Mouse (Mus musculus) embryonic facial prominence, embryonic 13.5 days (tissue): Measurements from ENCODE around the gene Ifitm10. TPM values are rescaled to one million over a fixed set of nuclear protein-coding genes. Genes with fewer than 3 reads are reported as not detected.
A peak's percentile ranks its signal among the peaks of the same experiment; 100 is the strongest.
"Not testable (repeated sequence)": the region's sequence is repeated elsewhere in the genome, so short reads cannot be mapped to it uniquely, and the experiment has no call there.

ENCODE experiments used
- ATAC-seq: fragments of 200-750 bp; cut with Nextera tagmentation; 2 replicates; pipeline ENCODE4 v1.8.0; 2017; ENCODE audit warnings: low read depth; ENCODE audit not compliant: insufficient number of reproducible peaks, insufficient read depth, low FRiP score, low TSS enrichment
- H3K27ac ChIP-seq: fragments of 300-500 bp; sonication (generic); 2 replicates; pipeline ENCODE4 v1.5.1; 2015; ENCODE audit warnings: moderate library complexity, mild to moderate bottlenecking, inconsistent platforms
- H3K27me3 ChIP-seq: fragments of 300-500 bp; sonication (generic); 2 replicates; pipeline ENCODE4 v1.6.1; 2015; ENCODE audit warnings: mild to moderate bottlenecking, inconsistent platforms
- H3K36me3 ChIP-seq: fragments of 300-500 bp; sonication (generic); 2 replicates; pipeline ENCODE4 v1.6.1; 2015; ENCODE audit warnings: mild to moderate bottlenecking, inconsistent platforms
- H3K4me1 ChIP-seq: fragments of 300-500 bp; sonication (generic); 2 replicates; pipeline ENCODE4 v1.6.1; 2015; ENCODE audit warnings: inconsistent platforms
- H3K4me2 ChIP-seq: fragments of 300-500 bp; sonication (generic); 2 replicates; pipeline ENCODE4 v1.6.1; 2015; ENCODE audit warnings: moderate library complexity, mild to moderate bottlenecking, inconsistent platforms
- H3K4me3 ChIP-seq: fragments of 300-500 bp; sonication (generic); 2 replicates; pipeline ENCODE4 v1.5.1; 2015; ENCODE audit warnings: mild to moderate bottlenecking, inconsistent platforms
- H3K9ac ChIP-seq: fragments of 300-500 bp; sonication (generic); 2 replicates; pipeline ENCODE4 v1.6.1; 2015; ENCODE audit warnings: mild to moderate bottlenecking, inconsistent platforms
- H3K9me3 ChIP-seq: fragments of 300-500 bp; sonication (generic); 2 replicates; pipeline ENCODE4 v1.6.1; 2016; ENCODE audit warnings: inconsistent platforms
- WGBS: fragments of 180-500 bp; shearing (Covaris S2); methylation state at CpG from one replicate; pipeline ENCODE4 v1.1.7; 2015; ENCODE audit warnings: mixed read lengths; 5-methylcytosine and 5-hydroxymethylcytosine counted together
- polyA plus RNA-seq: library from polyadenylated mRNA; unstranded; fragments of >200 nt; fragmentation: Nextera tagmentation; extraction: Ambion mirVana; gene quantifications from 2 replicates; pipeline ENCODE4 v1.2.1, GENCODE M21; 2015

Ifitm10 gene
- polyA plus RNA-seq, 1 experiment from 2014 or later = 2.5 TPM

GRCm38 (mm10) chr7:142317216-142317615 lies 56.3 kb downstream of the Ifitm10 start:
- no peaks in the 10 kb centered on the region for H3K36me3 ChIP-seq
- no peak overlapping the region for H3K4me2 ChIP-seq
- no peak overlapping the region for H3K27ac ChIP-seq
- no peak overlapping the region for H3K9ac ChIP-seq
- H3K9me3 ChIP-seq = no peaks in the 10 kb centered on the region
- H3K4me1 ChIP-seq = peaks cover 20% of the 10 kb centered on the region
- no peak for ATAC-seq
- no peaks in the 10 kb centered on the region for H3K27me3 ChIP-seq
- no peak overlapping the region for H3K4me3 ChIP-seq
- WGBS = 80% methylated on average over 5 of the region's 5 CpGs

GRCm38 (mm10) chr7:142316558-142316957 lies 57.0 kb downstream of the Ifitm10 start:
- 39% methylated on average over 6 of the region's 6 CpGs for WGBS
- peak; percentile 35; the same call in 1 of the 2 replicates for ATAC-seq
- peaks cover 16% of the 10 kb centered on the region for H3K4me1 ChIP-seq

GRCm38 (mm10) chr7:142314600-142315285 lies 58.8 kb downstream of the Ifitm10 start:
- no peak overlapping the region for H3K4me2 ChIP-seq
- no peak for ATAC-seq
- WGBS = 52% methylated on average over 5 of the region's 5 CpGs
- no peak overlapping the region for H3K4me3 ChIP-seq
- H3K36me3 ChIP-seq = no peaks in the 10 kb centered on the region
- no peak overlapping the region for H3K27ac ChIP-seq
- no peaks in the 10 kb centered on the region for H3K9me3 ChIP-seq
- H3K9ac ChIP-seq = no peak overlapping the region
- no peaks in the 10 kb centered on the region for H3K27me3 ChIP-seq
- peaks cover 3% of the 10 kb centered on the region; the same call in 1 of the 2 replicates for H3K4me1 ChIP-seq

More at GRCm38 (mm10) chr7:142316558-142316957, 57.0 kb downstream of the Ifitm10 start:
- Histone ChIP-seq H3K27me3 (no peaks in the 10 kb centered on the region), H3K9ac (no peak overlapping the region), H3K4me2 (no peak overlapping the region), H3K27ac (no peak overlapping the region), H3K9me3 (no peaks in the 10 kb centered on the region), H3K36me3 (no peaks in the 10 kb centered on the region), H3K4me3 (no peak overlapping the region)

- not testable (repeated sequence) for H3K27me3 ChIP-seq, H3K36me3 ChIP-seq, H3K9ac ChIP-seq, H3K9me3 ChIP-seq, H3K4me1 ChIP-seq, H3K4me3 ChIP-seq, H3K27ac ChIP-seq, ATAC-seq, H3K4me2 ChIP-seq
- WGBS = 86% methylated on average over 1 of the region's 1 CpGs
These were observed 69.6 kb downstream of the Ifitm10 start for GRCm38 (mm10) chr7:142303929-142304328.

- Histone ChIP-seq H3K36me3 (no peaks in the 10 kb centered on the region), H3K9me3 (no peaks in the 10 kb centered on the region), H3K4me1 (no peaks in the 10 kb centered on the region), H3K27ac (no peak within 1 kb of the TSS), H3K4me2 (no peak within 1 kb of the TSS), H3K9ac (no peak within 1 kb of the TSS), H3K27me3 (peaks cover 8% of the 10 kb centered on the region; the same call in 1 of the 2 replicates), H3K4me3 (no peak within 1 kb of the TSS)
- 64% methylated on average over 3 of the region's 3 CpGs for WGBS
- ATAC-seq = no peak
These were observed 70.3 kb downstream of the Ifitm10 start, which contains the start of gene Krtap5-4 for GRCm38 (mm10) chr7:142303249-142303648. TSS of gene Krtap5-4 (plus strand) at chr7:142303549.

GRCm38 (mm10) chr7:142297018-142297417 lies 76.5 kb downstream of the Ifitm10 start, which contains the start of gene Krtap5-1:
TSS of gene Krtap5-1 (minus strand) at chr7:142297118.
- H3K9ac ChIP-seq, H3K4me3 ChIP-seq, H3K27ac ChIP-seq, H3K27me3 ChIP-seq, H3K36me3 ChIP-seq, H3K4me1 ChIP-seq, H3K4me2 ChIP-seq, ATAC-seq, H3K9me3 ChIP-seq: not testable (repeated sequence)

- not testable (repeated sequence) for H3K36me3 ChIP-seq, H3K4me3 ChIP-seq, H3K27me3 ChIP-seq, ATAC-seq, H3K9me3 ChIP-seq, H3K9ac ChIP-seq, H3K4me2 ChIP-seq, H3K4me1 ChIP-seq, H3K27ac ChIP-seq
- WGBS = 41% methylated on average over 4 of the region's 4 CpGs
These were observed 77.4 kb downstream of the Ifitm10 start for GRCm38 (mm10) chr7:142296108-142296507.

- Histone ChIP-seq H3K4me1 (no peaks in the 10 kb centered on the region), H3K9ac (no peak overlapping the region)
These were observed 78.1 kb downstream of the Ifitm10 start for GRCm38 (mm10) chr7:142295418-142295817.

GRCm38 (mm10) chr7:142293851-142294250 lies 79.7 kb downstream of the Ifitm10 start:
- 0% methylated on average over 2 of the region's 2 CpGs for WGBS

More at GRCm38 (mm10) chr7:142295418-142295817, 78.1 kb downstream of the Ifitm10 start:
- H3K27ac ChIP-seq = no peak overlapping the region
- H3K4me3 ChIP-seq = no peak overlapping the region
- H3K36me3 ChIP-seq = no peaks in the 10 kb centered on the region
- ATAC-seq = no peak
- no peaks in the 10 kb centered on the region for H3K9me3 ChIP-seq
- H3K27me3 ChIP-seq = no peaks in the 10 kb centered on the region
- H3K4me2 ChIP-seq = no peak overlapping the region

GRCm38 (mm10) chr7:142285910-142286612 lies 87.5 kb downstream of the Ifitm10 start:
- H3K9me3 ChIP-seq, H3K9ac ChIP-seq, H3K4me1 ChIP-seq, H3K27ac ChIP-seq, H3K36me3 ChIP-seq, ATAC-seq, H3K4me3 ChIP-seq, H3K4me2 ChIP-seq: not testable (repeated sequence)
- WGBS = 65% methylated on average over 9 of the region's 9 CpGs
- peaks cover 20% of the 10 kb centered on the region for H3K27me3 ChIP-seq

More at GRCm38 (mm10) chr7:142293851-142294250, 79.7 kb downstream of the Ifitm10 start:
- H3K27me3 ChIP-seq, H3K9ac ChIP-seq, H3K4me3 ChIP-seq, H3K9me3 ChIP-seq, H3K4me1 ChIP-seq, H3K27ac ChIP-seq, ATAC-seq, H3K4me2 ChIP-seq, H3K36me3 ChIP-seq: not testable (repeated sequence)

GRCm38 (mm10) chr7:142285130-142285835 lies 88.3 kb downstream of the Ifitm10 start:
- Histone ChIP-seq H3K36me3 (no peaks in the 10 kb centered on the region), H3K4me3 (peak overlapping the region; percentile 58), H3K4me1 (peaks cover 7% of the 10 kb centered on the region), H3K27ac (no peak overlapping the region), H3K4me2 (peak overlapping the region; percentile 77), H3K9ac (peak overlapping the region; percentile 78), H3K27me3 (peaks cover 21% of the 10 kb centered on the region), H3K9me3 (no peaks in the 10 kb centered on the region)
- WGBS = 21% methylated on average over 23 of the region's 23 CpGs
- no peak for ATAC-seq
